Mouse (Mus musculus): ENCODE measurements at regions not wholly inside any gene's neighbourhood (a gene's known extent, or its start where the extent isn't known, plus 50 kb on each side); places are given as distances from the start of the nearest gene placed in this dataset.
A peak's percentile ranks its signal among the peaks of the same experiment; 100 is the strongest.
"Not testable (repeated sequence)": the region's sequence is repeated elsewhere in the genome, so short reads cannot be mapped to it uniquely, and the experiment has no call there.

DNA sequence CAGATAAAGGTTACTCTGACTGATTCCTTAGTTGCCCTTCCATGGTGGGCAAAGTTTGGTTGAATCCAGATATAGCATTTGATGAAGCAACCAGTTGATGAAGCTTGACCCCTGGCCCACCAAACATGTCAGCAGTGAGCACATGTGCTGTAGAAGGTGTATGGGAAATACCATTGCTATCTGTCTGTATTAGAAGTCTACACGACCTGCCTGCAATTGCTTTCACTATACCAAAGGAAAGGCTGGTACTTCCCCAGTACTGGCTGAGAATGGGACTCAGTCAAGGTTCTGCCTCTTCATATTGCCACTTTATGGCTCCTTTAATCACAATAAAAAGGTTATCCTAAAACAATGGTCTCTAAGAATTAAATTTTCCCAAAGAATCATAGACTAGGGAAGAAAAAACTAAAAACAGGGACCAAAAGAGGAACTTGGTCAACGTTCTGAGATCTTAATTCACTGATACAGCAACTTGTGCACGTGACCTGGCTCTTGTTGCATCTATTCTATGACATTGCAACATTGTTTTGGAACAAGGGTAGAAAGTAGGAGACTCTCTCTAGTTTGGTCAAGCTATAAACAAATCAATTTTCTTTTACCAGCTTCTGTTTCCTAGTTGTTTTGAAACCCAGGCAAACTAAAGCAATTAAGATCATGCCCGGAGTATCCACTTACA, 284.0 kb downstream of the Rapgef2 start:
- ATAC-seq = no peak
- H3K4me1 ChIP-seq (replicated peaks; ENCODE audit: control insufficient read depth, insufficient read depth, low read length) = no peaks in the 10 kb centered on the region
- H3K27me3 ChIP-seq (replicated peaks; ENCODE audit: control insufficient read depth, insufficient read depth, low read length) = no peaks in the 10 kb centered on the region
- H3K9ac ChIP-seq (replicated peaks; ENCODE audit: low read depth, low read length) = no peak overlapping the region
- no peak overlapping the region for H3K27ac ChIP-seq (ENCODE audit: low read length)
- H3K4me2 ChIP-seq (ENCODE audit: low read length) = no peak overlapping the region
- H3K9me3 ChIP-seq (ENCODE audit: control insufficient read depth, low read length) = no peaks in the 10 kb centered on the region
- H3K36me3 ChIP-seq (ENCODE audit: control insufficient read depth, insufficient read depth) = no peaks in the 10 kb centered on the region
- 79% methylated on average over 4 of the region's 4 CpGs for WGBS
- H3K4me3 ChIP-seq (replicated peaks; ENCODE audit: low read length) = no peak overlapping the region

DNA sequence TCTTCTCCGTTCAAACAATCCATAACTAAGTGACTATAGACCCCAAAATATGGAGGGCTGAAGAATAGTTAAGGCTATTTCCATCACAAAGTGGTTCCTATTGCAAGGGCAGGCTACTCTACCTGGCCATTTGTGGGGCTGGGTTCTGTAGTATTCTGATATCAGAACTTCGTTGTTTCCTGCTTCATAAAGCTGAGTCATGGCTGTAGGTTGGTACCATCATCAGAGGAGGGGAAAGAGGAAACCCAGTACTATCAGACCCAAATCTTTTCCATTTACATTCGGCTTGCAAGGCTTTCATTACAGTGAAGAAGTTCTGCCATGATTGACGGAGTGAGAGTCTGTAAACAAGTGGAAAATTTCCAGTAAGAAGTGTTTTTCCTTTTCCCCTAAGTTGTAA, 284.6 kb downstream of the Rapgef2 start:
- H3K9me3 ChIP-seq (ENCODE audit: control insufficient read depth, low read length) = no peaks in the 10 kb centered on the region
- no peaks in the 10 kb centered on the region for H3K36me3 ChIP-seq (ENCODE audit: control insufficient read depth, insufficient read depth)
- no peak overlapping the region for H3K4me3 ChIP-seq (replicated peaks; ENCODE audit: low read length)
- H3K27me3 ChIP-seq (replicated peaks; ENCODE audit: control insufficient read depth, insufficient read depth, low read length) = no peaks in the 10 kb centered on the region
- H3K4me1 ChIP-seq (replicated peaks; ENCODE audit: control insufficient read depth, insufficient read depth, low read length) = no peaks in the 10 kb centered on the region
- H3K9ac ChIP-seq (replicated peaks; ENCODE audit: low read depth, low read length) = no peak overlapping the region
- ATAC-seq = no peak
- WGBS = 93% methylated on average over 4 of the region's 4 CpGs
- H3K27ac ChIP-seq (ENCODE audit: low read length) = no peak overlapping the region
- H3K4me2 ChIP-seq (ENCODE audit: low read length) = no peak overlapping the region

DNA sequence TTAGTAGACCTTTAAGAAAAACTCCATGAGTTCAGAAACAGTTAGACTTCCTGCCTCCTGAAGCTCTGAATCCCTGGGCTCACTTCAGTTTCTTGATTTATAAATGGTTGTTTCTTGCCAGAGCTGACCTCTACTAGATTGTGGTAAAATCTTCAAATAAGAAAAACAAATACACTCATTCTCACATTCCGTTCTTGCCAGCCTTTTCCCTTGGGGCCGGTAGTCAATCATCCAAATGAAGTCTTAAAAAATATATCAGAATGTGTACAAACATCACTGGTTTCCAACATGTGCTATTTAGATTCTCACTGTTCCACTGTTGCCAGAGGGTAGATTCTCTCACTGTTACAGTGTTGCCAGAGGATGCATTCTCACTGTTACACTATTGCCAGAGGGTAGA, 286.0 kb downstream of the Rapgef2 start:
- no peaks in the 10 kb centered on the region for H3K27me3 ChIP-seq (replicated peaks; ENCODE audit: control insufficient read depth, insufficient read depth, low read length)
- no peak overlapping the region for H3K9ac ChIP-seq (replicated peaks; ENCODE audit: low read depth, low read length)
- no peak overlapping the region for H3K4me3 ChIP-seq (replicated peaks; ENCODE audit: low read length)
- ATAC-seq = peak; percentile 45; the same call in 1 of the 2 replicates
- H3K27ac ChIP-seq (ENCODE audit: low read length) = no peak overlapping the region
- H3K36me3 ChIP-seq (ENCODE audit: control insufficient read depth, insufficient read depth) = no peaks in the 10 kb centered on the region
- no peak overlapping the region for H3K4me2 ChIP-seq (ENCODE audit: low read length)
- no peaks in the 10 kb centered on the region for H3K4me1 ChIP-seq (replicated peaks; ENCODE audit: control insufficient read depth, insufficient read depth, low read length)
- H3K9me3 ChIP-seq (ENCODE audit: control insufficient read depth, low read length) = no peaks in the 10 kb centered on the region
- WGBS = 80% methylated on average over 2 of the region's 2 CpGs

DNA sequence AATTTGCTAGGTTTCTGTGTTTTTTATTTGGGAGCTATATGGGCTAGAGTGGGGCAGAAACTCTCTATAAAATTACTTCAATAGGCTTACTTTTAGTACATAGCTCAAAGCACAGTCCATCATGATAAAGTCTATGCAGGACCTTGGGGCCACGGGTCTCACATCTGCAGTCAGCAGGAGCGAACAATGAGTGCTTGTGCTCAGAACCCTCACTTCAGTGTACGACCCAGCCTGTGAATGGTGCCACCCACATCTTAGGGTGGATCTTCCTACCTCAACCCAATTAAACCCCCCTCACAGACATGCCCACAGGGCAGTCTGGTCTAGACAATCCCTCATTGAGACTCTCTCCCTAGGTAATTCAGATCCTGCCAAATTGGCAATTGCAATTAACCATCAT, 286.5 kb downstream of the Rapgef2 start:
- Histone ChIP-seq H3K9ac (replicated peaks; ENCODE audit: low read depth, low read length) (no peak overlapping the region), H3K4me1 (replicated peaks; ENCODE audit: control insufficient read depth, insufficient read depth, low read length) (no peaks in the 10 kb centered on the region), H3K4me2 (ENCODE audit: low read length) (no peak overlapping the region), H3K9me3 (ENCODE audit: control insufficient read depth, low read length) (no peaks in the 10 kb centered on the region), H3K4me3 (replicated peaks; ENCODE audit: low read length) (no peak overlapping the region), H3K36me3 (ENCODE audit: control insufficient read depth, insufficient read depth) (no peaks in the 10 kb centered on the region), H3K27ac (ENCODE audit: low read length) (no peak overlapping the region), H3K27me3 (replicated peaks; ENCODE audit: control insufficient read depth, insufficient read depth, low read length) (no peaks in the 10 kb centered on the region)
- 67% methylated on average over 3 of the region's 3 CpGs for WGBS
- ATAC-seq = no peak

DNA sequence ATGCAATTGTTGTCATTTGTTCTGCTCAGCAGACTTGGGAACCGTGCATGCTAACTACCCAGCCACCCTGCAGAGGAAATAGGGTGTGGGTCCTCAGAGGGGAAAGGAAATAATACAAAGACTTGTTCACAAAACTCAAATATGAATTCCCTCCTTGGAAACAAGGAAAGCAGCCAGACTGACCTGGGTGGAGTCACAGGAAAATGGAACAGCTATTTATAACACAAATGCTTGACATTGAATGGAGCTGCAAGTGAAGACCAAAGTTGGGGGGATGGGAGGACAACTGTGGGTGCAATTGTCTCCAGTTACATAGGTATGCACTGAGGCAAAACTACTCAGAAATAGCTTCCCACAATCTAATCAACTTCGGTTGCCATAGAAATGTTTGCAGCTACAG, 298.2 kb downstream of the Rapgef2 start:
- no peak overlapping the region for H3K9ac ChIP-seq (replicated peaks; ENCODE audit: low read depth, low read length)
- no peaks in the 10 kb centered on the region for H3K4me1 ChIP-seq (replicated peaks; ENCODE audit: control insufficient read depth, insufficient read depth, low read length)
- H3K4me3 ChIP-seq (replicated peaks; ENCODE audit: low read length) = no peak overlapping the region
- no peak overlapping the region for H3K27ac ChIP-seq (ENCODE audit: low read length)
- no peak overlapping the region for H3K4me2 ChIP-seq (ENCODE audit: low read length)
- H3K9me3 ChIP-seq (ENCODE audit: control insufficient read depth, low read length) = no peaks in the 10 kb centered on the region
- ATAC-seq = 0 out of 2 replicates have a peak, but pooled peaks have one; percentile 6
- WGBS = 64% methylated on average over 2 of the region's 2 CpGs
- no peaks in the 10 kb centered on the region for H3K36me3 ChIP-seq (ENCODE audit: control insufficient read depth, insufficient read depth)
- no peaks in the 10 kb centered on the region for H3K27me3 ChIP-seq (replicated peaks; ENCODE audit: control insufficient read depth, insufficient read depth, low read length)

DNA sequence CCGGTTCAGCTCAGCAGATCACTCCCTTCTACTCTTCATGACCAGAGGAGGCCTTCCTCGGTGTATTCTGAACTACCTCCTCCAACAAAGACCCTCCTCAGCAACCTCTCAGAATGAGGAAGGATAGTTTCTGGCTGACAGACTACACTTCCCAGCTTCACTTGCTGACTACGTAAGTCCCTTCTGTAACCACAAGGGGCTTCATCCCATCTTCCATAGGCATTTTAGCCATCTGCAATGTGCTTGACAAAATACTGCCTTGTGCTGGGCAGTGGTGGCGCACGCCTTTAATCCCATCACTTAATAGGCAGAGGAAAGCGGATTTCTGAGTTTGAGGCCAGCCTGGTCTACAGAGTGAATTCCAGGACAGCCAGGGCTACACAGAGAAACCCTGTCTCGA, 299.6 kb downstream of the Rapgef2 start:
- no peak overlapping the region for H3K4me2 ChIP-seq (ENCODE audit: low read length)
- no peak overlapping the region for H3K9ac ChIP-seq (replicated peaks; ENCODE audit: low read depth, low read length)
- H3K4me1 ChIP-seq (replicated peaks; ENCODE audit: control insufficient read depth, insufficient read depth, low read length) = no peaks in the 10 kb centered on the region
- H3K27me3 ChIP-seq (replicated peaks; ENCODE audit: control insufficient read depth, insufficient read depth, low read length) = no peaks in the 10 kb centered on the region
- 76% methylated on average over 7 of the region's 7 CpGs for WGBS
- no peak overlapping the region for H3K4me3 ChIP-seq (replicated peaks; ENCODE audit: low read length)
- H3K36me3 ChIP-seq (ENCODE audit: control insufficient read depth, insufficient read depth) = no peaks in the 10 kb centered on the region
- no peak for ATAC-seq
- H3K9me3 ChIP-seq (ENCODE audit: control insufficient read depth, low read length) = no peaks in the 10 kb centered on the region
- no peak overlapping the region for H3K27ac ChIP-seq (ENCODE audit: low read length)

DNA sequence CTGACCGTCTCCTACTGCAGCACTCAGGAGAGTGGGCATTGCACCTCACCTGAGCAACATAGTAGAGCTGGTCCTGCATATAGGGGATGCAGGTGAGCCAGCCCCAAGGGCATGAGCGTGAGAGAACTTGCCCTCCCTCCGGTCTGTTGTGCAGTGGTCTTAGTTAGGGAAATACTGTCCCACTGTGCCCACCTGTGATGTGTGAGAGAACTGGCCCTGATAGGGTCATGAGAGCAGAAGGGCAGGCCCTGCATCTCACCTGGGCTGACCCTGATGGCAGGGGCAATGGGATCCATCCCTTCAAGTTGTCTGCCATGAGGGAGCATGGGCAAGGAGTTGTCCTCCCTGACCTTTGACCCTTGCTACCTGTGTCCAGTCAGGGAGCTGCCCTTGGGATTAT, 305.3 kb downstream of the Rapgef2 start:
- Histone ChIP-seq H3K9ac (replicated peaks; ENCODE audit: low read depth, low read length) (no peak overlapping the region), H3K27ac (ENCODE audit: low read length) (no peak overlapping the region), H3K9me3 (ENCODE audit: control insufficient read depth, low read length) (no peaks in the 10 kb centered on the region), H3K27me3 (replicated peaks; ENCODE audit: control insufficient read depth, insufficient read depth, low read length) (no peaks in the 10 kb centered on the region), H3K36me3 (ENCODE audit: control insufficient read depth, insufficient read depth) (no peaks in the 10 kb centered on the region), H3K4me2 (ENCODE audit: low read length) (no peak overlapping the region), H3K4me1 (replicated peaks; ENCODE audit: control insufficient read depth, insufficient read depth, low read length) (no peaks in the 10 kb centered on the region), H3K4me3 (replicated peaks; ENCODE audit: low read length) (no peak overlapping the region)
- ATAC-seq = no peak
- 87% methylated on average over 3 of the region's 3 CpGs for WGBS

DNA sequence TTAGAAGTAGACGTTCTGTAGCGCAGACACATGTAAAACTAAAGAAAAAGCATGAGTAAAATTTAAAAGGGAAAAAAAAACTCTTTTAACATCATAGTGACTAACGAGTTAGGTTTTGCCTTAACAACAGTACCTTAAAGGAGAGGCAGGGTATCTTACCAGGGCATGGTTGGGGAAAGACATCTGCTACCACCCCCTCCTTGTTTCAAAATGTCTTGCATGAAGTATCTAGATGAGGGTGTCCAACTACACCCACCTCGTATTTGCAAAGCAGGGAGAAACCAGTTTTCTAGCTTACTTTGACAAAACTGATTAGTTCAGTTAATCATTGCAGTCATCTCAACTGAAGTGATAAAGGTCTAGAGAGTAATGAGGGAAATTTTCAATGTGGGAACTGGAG, 307.5 kb downstream of the Rapgef2 start:
- WGBS = 78% methylated on average over 4 of the region's 4 CpGs

DNA sequence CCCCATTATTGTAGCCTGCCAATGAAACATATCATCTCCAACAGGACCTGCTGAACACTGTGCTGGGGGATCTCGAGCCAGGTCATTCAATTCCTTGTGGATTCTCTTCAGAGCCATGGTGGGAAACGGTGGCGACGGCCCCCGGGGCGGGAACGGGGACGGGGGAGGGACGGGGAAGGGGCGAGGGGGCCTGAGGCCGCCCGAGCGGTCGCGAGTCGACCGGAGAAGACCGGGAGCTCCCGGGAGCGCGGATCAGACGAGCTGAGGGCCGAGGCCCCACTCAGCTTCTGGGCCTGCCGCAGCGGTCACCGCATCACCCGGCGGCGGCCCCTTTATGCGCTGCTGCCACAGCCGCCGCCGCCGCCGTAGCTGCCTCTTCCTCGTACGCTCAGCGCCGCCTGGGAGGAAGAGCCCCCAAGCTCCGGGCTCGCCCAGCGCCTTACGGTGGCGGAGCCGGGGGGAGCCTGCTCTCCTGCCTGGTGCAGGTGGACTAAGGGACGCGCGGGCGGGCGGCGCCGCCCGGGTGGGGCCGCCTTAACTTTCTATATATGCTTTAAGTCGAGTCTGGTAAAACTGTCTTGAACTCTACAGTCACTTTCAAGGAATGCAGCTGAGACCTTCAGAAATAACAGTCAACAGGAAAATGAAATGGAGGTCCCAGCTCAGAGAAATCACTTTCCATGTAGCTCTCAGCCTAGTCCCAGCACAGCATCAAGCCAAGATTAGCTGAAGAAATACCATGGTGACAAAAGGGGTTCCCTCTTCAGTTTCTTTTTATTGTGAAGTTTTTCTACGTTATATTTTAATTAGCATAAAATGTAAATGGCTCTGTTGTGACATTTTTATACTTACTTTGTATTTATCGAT, 319.4 kb downstream of the Rapgef2 start:
- H3K9ac ChIP-seq (replicated peaks; ENCODE audit: low read depth, low read length) = peak overlapping the region; percentile 62
- H3K27me3 ChIP-seq (replicated peaks; ENCODE audit: control insufficient read depth, insufficient read depth, low read length); H3K9me3 ChIP-seq (ENCODE audit: control insufficient read depth, low read length); H3K4me1 ChIP-seq (replicated peaks; ENCODE audit: control insufficient read depth, insufficient read depth, low read length); H3K36me3 ChIP-seq (ENCODE audit: control insufficient read depth, insufficient read depth); H3K27ac ChIP-seq (ENCODE audit: low read length): not testable (repeated sequence)
- peak; percentile 96 for ATAC-seq
- H3K4me2 ChIP-seq (ENCODE audit: low read length) = peak overlapping the region; percentile 75
- 4% methylated on average over 35 of the region's 57 CpGs for WGBS
- H3K4me3 ChIP-seq (replicated peaks; ENCODE audit: low read length) = peak overlapping the region; percentile 56

More for the DNA sequence above, 307.5 kb downstream of the Rapgef2 start:
- no peak overlapping the region for H3K4me3 ChIP-seq (replicated peaks; ENCODE audit: low read length)
- H3K9me3 ChIP-seq (ENCODE audit: control insufficient read depth, low read length) = no peaks in the 10 kb centered on the region
- H3K36me3 ChIP-seq (ENCODE audit: control insufficient read depth, insufficient read depth) = no peaks in the 10 kb centered on the region
- no peaks in the 10 kb centered on the region for H3K4me1 ChIP-seq (replicated peaks; ENCODE audit: control insufficient read depth, insufficient read depth, low read length)
- H3K27me3 ChIP-seq (replicated peaks; ENCODE audit: control insufficient read depth, insufficient read depth, low read length) = no peaks in the 10 kb centered on the region
- no peak overlapping the region for H3K27ac ChIP-seq (ENCODE audit: low read length)
- no peak overlapping the region for H3K4me2 ChIP-seq (ENCODE audit: low read length)
- no peak for ATAC-seq
- no peak overlapping the region for H3K9ac ChIP-seq (replicated peaks; ENCODE audit: low read depth, low read length)
